Mouse (Mus musculus) olfactory bulb, adult 2 months (tissue): ENCODE results near the gene Gm42791.

Source experiments
- CTCF ChIP-seq: fragments of 200-500 bp; IDR thresholded peaks from 2 replicates; pipeline ENCODE4 v1.5.1; 2012; ENCODE audit warnings: low read depth, mild to moderate bottlenecking, low read length, moderate library complexity; ENCODE audit not compliant: insufficient read depth
- POLR2A ChIP-seq: fragments of 200-500 bp; IDR thresholded peaks from 2 replicates; pipeline ENCODE4 v1.6.1; 2012; ENCODE audit warnings: mild to moderate bottlenecking, low read depth, low read length, moderate library complexity; ENCODE audit not compliant: insufficient read depth

DNA sequence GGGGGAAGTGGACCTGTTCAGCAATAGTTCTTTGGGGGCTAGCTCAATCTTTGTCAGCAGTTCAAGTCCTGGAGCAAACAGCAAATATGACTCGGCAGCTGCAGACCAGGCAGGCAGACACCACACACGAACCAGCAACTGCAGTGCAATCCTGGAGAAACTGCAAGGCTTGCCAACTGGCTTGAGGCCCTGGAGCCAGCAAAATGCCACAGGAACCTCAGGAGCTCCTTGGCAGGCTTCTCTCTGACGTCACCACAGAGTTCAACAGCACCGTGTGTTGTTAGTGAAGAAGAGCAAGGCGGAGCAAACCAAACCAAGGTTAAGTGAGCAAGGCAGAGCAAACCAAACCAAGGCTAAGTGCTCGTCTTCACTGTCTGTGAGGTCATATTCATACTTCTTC is 145.4 kb downstream of the Gm42791 start:
- no peak for TF ChIP-seq CTCF
- TF ChIP-seq POLR2A = no peak
